Comparison of ENCODE assay signal across 11 mouse cellular contexts in genomic region chr2:77203916-77204315, GRCm38 (mm10). TPM values are rescaled to one million over a fixed set of nuclear protein-coding genes. Genes with fewer than 3 reads are reported as not detected.
DNase-seq lines count a peak whose midpoint lies in the region; ATAC-seq and TF ChIP-seq lines count a peak whose summit lies in the region.
"Had no signal": no experiment of that assay in that cellular context is flagged by ENCODE, and none has a peak within 500 bp of the region (broad histone marks: within the 10 kb centered on the region; RNA-seq: fewer than 3 reads in every experiment).

No protein-coding gene starts in this region.

- no peak overlapping the region for H3K4me3 ChIP-seq in hindbrain, postnatal 0 days (ENCODE audit: low read length)
- no peak overlapping the region for H3K4me3 ChIP-seq in hindbrain, embryonic 16.5 days (ENCODE audit: low read length)
- no peak overlapping the region for H3K4me3 ChIP-seq in midbrain, embryonic 14.5 days (replicated peaks; ENCODE audit: low read depth, low read length)
- no peak overlapping the region for H3K4me3 ChIP-seq in midbrain, embryonic 11.5 days (ENCODE audit: low read depth, low read length)
- H3K4me3 ChIP-seq: liver, embryonic 13.5 days had no signal

- 56% methylated on average over 2 of the region's 2 CpGs for WGBS in hindbrain, postnatal 0 days
- 57% methylated on average over 2 of the region's 2 CpGs for WGBS in hindbrain, embryonic 16.5 days
- WGBS in midbrain, embryonic 14.5 days = 62% methylated on average over 2 of the region's 2 CpGs
- 59% methylated on average over 2 of the region's 2 CpGs for WGBS in midbrain, embryonic 11.5 days

- no peaks in the 10 kb centered on the region for H3K27me3 ChIP-seq in hindbrain, postnatal 0 days (ENCODE audit: insufficient read depth, low read length)
- no peaks in the 10 kb centered on the region for H3K27me3 ChIP-seq in hindbrain, embryonic 16.5 days (replicated peaks; ENCODE audit: control insufficient read depth, insufficient read depth, low read length)
- H3K27me3 ChIP-seq in midbrain, embryonic 14.5 days (ENCODE audit: control insufficient read depth, insufficient read depth, low read length) = no peaks in the 10 kb centered on the region
- H3K27me3 ChIP-seq in midbrain, embryonic 11.5 days (ENCODE audit: control insufficient read depth, insufficient read depth, low read length) = no peaks in the 10 kb centered on the region
- H3K27me3 ChIP-seq: liver, embryonic 13.5 days had no signal

- peaks cover 8% of the 10 kb centered on the region; the same call in 1 of the 2 replicates for H3K36me3 ChIP-seq in hindbrain, postnatal 0 days (ENCODE audit: insufficient read depth, low read length)
- H3K36me3 ChIP-seq in hindbrain, embryonic 16.5 days (ENCODE audit: control insufficient read depth, insufficient read depth, low read length) = 0 out of 2 replicates have a peak, but pooled peaks cover 2% of the 10 kb centered on the region
- H3K36me3 ChIP-seq in midbrain, embryonic 14.5 days (ENCODE audit: control insufficient read depth, insufficient read depth, low read length) = peaks cover 29% of the 10 kb centered on the region
- H3K36me3 ChIP-seq in midbrain, embryonic 11.5 days (ENCODE audit: control insufficient read depth, insufficient read depth, low read length) = no peaks in the 10 kb centered on the region
- H3K36me3 ChIP-seq: liver, embryonic 13.5 days had no signal

- peak; percentile 67 for TF ChIP-seq CTCF in hindbrain, postnatal 0 days (IDR thresholded peaks at IDR 0.05; ENCODE audit: low read depth)

- H3K9ac ChIP-seq in hindbrain, postnatal 0 days (replicated peaks; ENCODE audit: low read length) = no peak overlapping the region
- H3K9ac ChIP-seq in hindbrain, embryonic 16.5 days (ENCODE audit: low read depth, low read length) = no peak overlapping the region
- H3K9ac ChIP-seq in midbrain, embryonic 14.5 days (replicated peaks; ENCODE audit: low read length) = no peak overlapping the region
- H3K9ac ChIP-seq in midbrain, embryonic 11.5 days (ENCODE audit: low read length) = no peak overlapping the region
- H3K9ac ChIP-seq: liver, embryonic 13.5 days had no signal

- H3K9me3 ChIP-seq in hindbrain, postnatal 0 days (ENCODE audit: low read length) = no peaks in the 10 kb centered on the region
- H3K9me3 ChIP-seq in hindbrain, embryonic 16.5 days (ENCODE audit: control insufficient read depth, low read length) = no peaks in the 10 kb centered on the region
- no peaks in the 10 kb centered on the region for H3K9me3 ChIP-seq in midbrain, embryonic 14.5 days (ENCODE audit: control insufficient read depth, low read length)
- no peaks in the 10 kb centered on the region for H3K9me3 ChIP-seq in midbrain, embryonic 11.5 days (ENCODE audit: control insufficient read depth, low read length)
- H3K9me3 ChIP-seq: liver, embryonic 13.5 days had no signal

- H3K4me1 ChIP-seq in hindbrain, postnatal 0 days (ENCODE audit: insufficient read depth, low read length) = no peaks in the 10 kb centered on the region
- no peaks in the 10 kb centered on the region for H3K4me1 ChIP-seq in hindbrain, embryonic 16.5 days (ENCODE audit: control insufficient read depth, insufficient read depth, low read depth, low read length)
- H3K4me1 ChIP-seq in midbrain, embryonic 14.5 days (ENCODE audit: control insufficient read depth, insufficient read depth, low read length) = no peaks in the 10 kb centered on the region
- H3K4me1 ChIP-seq in midbrain, embryonic 11.5 days (ENCODE audit: control insufficient read depth, insufficient read depth, low read length) = no peaks in the 10 kb centered on the region; the same call in 1 of the 2 replicates

- H3K27ac ChIP-seq in hindbrain, postnatal 0 days = no peak overlapping the region
- no peak overlapping the region for H3K27ac ChIP-seq in hindbrain, embryonic 16.5 days (ENCODE audit: low read depth, low read length)
- no peak overlapping the region for H3K27ac ChIP-seq in midbrain, embryonic 14.5 days (replicated peaks; ENCODE audit: low read depth, low read length)
- H3K27ac ChIP-seq in midbrain, embryonic 11.5 days (ENCODE audit: low read depth, low read length) = no peak overlapping the region
- H3K27ac ChIP-seq: liver, embryonic 13.5 days had no signal

- H3K4me2 ChIP-seq in hindbrain, postnatal 0 days (ENCODE audit: low read depth, low read length) = no peak overlapping the region
- no peak overlapping the region for H3K4me2 ChIP-seq in hindbrain, embryonic 16.5 days (ENCODE audit: low read length)
- no peak overlapping the region for H3K4me2 ChIP-seq in midbrain, embryonic 14.5 days (ENCODE audit: low read length)
- H3K4me2 ChIP-seq in midbrain, embryonic 11.5 days = no peak overlapping the region
- H3K4me2 ChIP-seq: liver, embryonic 13.5 days had no signal

- DNase-seq in hindbrain, postnatal 0 days (ENCODE audit: low spot score) = peak; percentile 65
- DNase-seq in midbrain, embryonic 14.5 days = peak; percentile 76
- no peak for DNase-seq in midbrain, embryonic 11.5 days (ENCODE audit: low spot score, missing footprints)
- peak; percentile 27 for DNase-seq in c-Kit-positive CD71-positive TER-119-positive erythroid progenitor cells, embryonic 14.5 days (ENCODE audit: low spot score)
- peak; percentile 20 for DNase-seq in retina, postnatal 7 days (ENCODE audit: low read depth, low spot score)
- no peak for DNase-seq in gastrocnemius, adult 18-20 months (ENCODE audit: low spot score)
- no peak for DNase-seq in left cerebral cortex, adult 8-10 months (ENCODE audit: low spot score in 2 of 2)
- DNase-seq: kidney, postnatal 4 days; liver, embryonic 13.5 days; spleen, adult 18-20 months had no signal

- ATAC-seq in hindbrain, postnatal 0 days = no peak
- no peak for ATAC-seq in hindbrain, embryonic 16.5 days
- no peak for ATAC-seq in midbrain, embryonic 14.5 days (ENCODE audit: low FRiP score, low TSS enrichment)
- no peak for ATAC-seq in midbrain, embryonic 11.5 days (ENCODE audit: low FRiP score)

RNA-seq across cellular contexts. Expression of gene Ccdc141, which starts 33.5 kb away (rescaled TPM):
- total RNA-seq in hindbrain, postnatal 0 days (2014; rRNA removed) = 11.7 and 20.0 TPM in 2 replicates
- 10.1 and 13.6 TPM in 2 replicates for polyA plus RNA-seq in hindbrain, postnatal 0 days (2015; fragmentation: Nextera tagmentation; extraction: Ambion mirVana)
- polyA plus RNA-seq in hindbrain, embryonic 16.5 days (2015; fragmentation: Nextera tagmentation; extraction: Ambion mirVana) = 8.5 and 9.9 TPM in 2 replicates
- 4.9 and 6.9 TPM in 2 replicates for polyA plus RNA-seq in midbrain, embryonic 14.5 days (2014; fragmentation: Nextera tagmentation; extraction: Ambion mirVana)
- 2.5 and 4.4 TPM in 2 replicates for polyA plus RNA-seq in midbrain, embryonic 11.5 days (2014; fragmentation: Nextera tagmentation; extraction: Ambion mirVana)
- total RNA-seq in gastrocnemius, adult 18-20 months (2021) = 1 to 10 TPM; 4.2 to 5.1 TPM
- total RNA-seq in left cerebral cortex, adult 8-10 months (2022) = 10 to 100 TPM; 19.5 to 27.3 (median 21.1) TPM

Comparison
In these comparisons a context has a peak if more than half of its experiments do, and no peak if none do; other contexts are left out.
1. DNase-seq: peak in hindbrain, postnatal 0 days (single experiment), midbrain, embryonic 14.5 days (single experiment), c-Kit-positive CD71-positive TER-119-positive erythroid progenitor cells, embryonic 14.5 days (single experiment) and retina, postnatal 7 days (single experiment); none in midbrain, embryonic 11.5 days (single experiment), gastrocnemius, adult 18-20 months (single experiment) and left cerebral cortex, adult 8-10 months (0 of 2).